Mouse (Mus musculus): Measurements from ENCODE around the gene Notch3. TPM values are rescaled to one million over a fixed set of nuclear protein-coding genes. Genes with fewer than 3 reads are reported as not detected.

Gene Notch3
- polyA plus RNA-seq, 1 experiment, result 1.5 TPM

GRCm38 (mm10) chr17:32127195-32127594 lies 39.5 kb downstream of the Notch3 start:
- TF ChIP-seq POLR2A (IDR thresholded peaks at IDR 0.05; ENCODE audit: control insufficient read depth, low read depth, low read length) (no peak), CTCF (IDR thresholded peaks at IDR 0.05; ENCODE audit: control insufficient read depth, insufficient read depth, insufficient replicate concordance, low read depth, low read length) (no peak)
- Histone ChIP-seq H3K27me3 (ENCODE audit: control insufficient read depth, insufficient read depth, low read length) (no peaks in the 10 kb centered on the region), H3K4me1 (ENCODE audit: control insufficient read depth, insufficient read depth, low read length) (peaks cover 6% of the 10 kb centered on the region), H3K4me3 (ENCODE audit: control insufficient read depth, low read depth, low read length) (no peak overlapping the region), H3K36me3 (ENCODE audit: control insufficient read depth, insufficient read depth, low read length) (no peaks in the 10 kb centered on the region), H3K27ac (ENCODE audit: control insufficient read depth, insufficient read depth, low read depth, low read length) (no peak overlapping the region)

GRCm38 (mm10) chr17:32125407-32125806 lies 41.2 kb downstream of the Notch3 start:
- no peaks in the 10 kb centered on the region for H3K27me3 ChIP-seq (ENCODE audit: control insufficient read depth, insufficient read depth, low read length)
- peaks cover 7% of the 10 kb centered on the region for H3K4me1 ChIP-seq (ENCODE audit: control insufficient read depth, insufficient read depth, low read length)
- no peak for TF ChIP-seq POLR2A (IDR thresholded peaks at IDR 0.05; ENCODE audit: control insufficient read depth, low read depth, low read length)
- no peaks in the 10 kb centered on the region for H3K36me3 ChIP-seq (ENCODE audit: control insufficient read depth, insufficient read depth, low read length)
- no peak overlapping the region for H3K27ac ChIP-seq (ENCODE audit: control insufficient read depth, insufficient read depth, low read depth, low read length)
- no peak overlapping the region for H3K4me3 ChIP-seq (ENCODE audit: control insufficient read depth, low read depth, low read length)

- H3K4me3 ChIP-seq (ENCODE audit: control insufficient read depth, low read depth, low read length), result no peak overlapping the region
- no peak overlapping the region for H3K27ac ChIP-seq (ENCODE audit: control insufficient read depth, insufficient read depth, low read depth, low read length)
- no peaks in the 10 kb centered on the region for H3K27me3 ChIP-seq (ENCODE audit: control insufficient read depth, insufficient read depth, low read length)
- peaks cover 7% of the 10 kb centered on the region for H3K4me1 ChIP-seq (ENCODE audit: control insufficient read depth, insufficient read depth, low read length)
- TF ChIP-seq CTCF (IDR thresholded peaks at IDR 0.05; ENCODE audit: control insufficient read depth, insufficient read depth, insufficient replicate concordance, low read depth, low read length), result no peak
- no peak for TF ChIP-seq POLR2A (IDR thresholded peaks at IDR 0.05; ENCODE audit: control insufficient read depth, low read depth, low read length)
- H3K36me3 ChIP-seq (ENCODE audit: control insufficient read depth, insufficient read depth, low read length), result no peaks in the 10 kb centered on the region
Measured at GRCm38 (mm10) chr17:32123545-32123944, 43.1 kb downstream of the Notch3 start.

- no peak for TF ChIP-seq CTCF (IDR thresholded peaks at IDR 0.05; ENCODE audit: control insufficient read depth, insufficient read depth, insufficient replicate concordance, low read depth, low read length)
- TF ChIP-seq POLR2A (IDR thresholded peaks at IDR 0.05; ENCODE audit: control insufficient read depth, low read depth, low read length), result no peak
- Histone ChIP-seq H3K4me3 (ENCODE audit: control insufficient read depth, low read depth, low read length) (no peak overlapping the region), H3K27ac (ENCODE audit: control insufficient read depth, insufficient read depth, low read depth, low read length) (no peak overlapping the region), H3K36me3 (ENCODE audit: control insufficient read depth, insufficient read depth, low read length) (no peaks in the 10 kb centered on the region), H3K27me3 (ENCODE audit: control insufficient read depth, insufficient read depth, low read length) (no peaks in the 10 kb centered on the region), H3K4me1 (ENCODE audit: control insufficient read depth, insufficient read depth, low read length) (peaks cover 13% of the 10 kb centered on the region)
Measured at GRCm38 (mm10) chr17:32122587-32122970, 44.1 kb downstream of the Notch3 start.

GRCm38 (mm10) chr17:32121833-32122586 lies 44.6 kb downstream of the Notch3 start:
- peaks cover 16% of the 10 kb centered on the region for H3K4me1 ChIP-seq (ENCODE audit: control insufficient read depth, insufficient read depth, low read length)
- H3K4me3 ChIP-seq (ENCODE audit: control insufficient read depth, low read depth, low read length), result no peak overlapping the region
- H3K36me3 ChIP-seq (ENCODE audit: control insufficient read depth, insufficient read depth, low read length), result no peaks in the 10 kb centered on the region
- TF ChIP-seq CTCF (IDR thresholded peaks at IDR 0.05; ENCODE audit: control insufficient read depth, insufficient read depth, insufficient replicate concordance, low read depth, low read length), result no peak
- no peak for TF ChIP-seq POLR2A (IDR thresholded peaks at IDR 0.05; ENCODE audit: control insufficient read depth, low read depth, low read length)
- H3K27me3 ChIP-seq (ENCODE audit: control insufficient read depth, insufficient read depth, low read length), result no peaks in the 10 kb centered on the region
- no peak overlapping the region for H3K27ac ChIP-seq (ENCODE audit: control insufficient read depth, insufficient read depth, low read depth, low read length)

GRCm38 (mm10) chr17:32120771-32121532 lies 45.7 kb downstream of the Notch3 start:
- no peak overlapping the region for H3K4me3 ChIP-seq (ENCODE audit: control insufficient read depth, low read depth, low read length)
- H3K27me3 ChIP-seq (ENCODE audit: control insufficient read depth, insufficient read depth, low read length), result no peaks in the 10 kb centered on the region
- H3K4me1 ChIP-seq (ENCODE audit: control insufficient read depth, insufficient read depth, low read length), result peaks cover 16% of the 10 kb centered on the region
- TF ChIP-seq CTCF (IDR thresholded peaks at IDR 0.05; ENCODE audit: control insufficient read depth, insufficient read depth, insufficient replicate concordance, low read depth, low read length) (no peak), POLR2A (IDR thresholded peaks at IDR 0.05; ENCODE audit: control insufficient read depth, low read depth, low read length) (no peak)
- no peak overlapping the region for H3K27ac ChIP-seq (ENCODE audit: control insufficient read depth, insufficient read depth, low read depth, low read length)
- no peaks in the 10 kb centered on the region for H3K36me3 ChIP-seq (ENCODE audit: control insufficient read depth, insufficient read depth, low read length)

GRCm38 (mm10) chr17:32119196-32119595 lies 47.5 kb downstream of the Notch3 start:
- TF ChIP-seq POLR2A (IDR thresholded peaks at IDR 0.05; ENCODE audit: control insufficient read depth, low read depth, low read length) (no peak), CTCF (IDR thresholded peaks at IDR 0.05; ENCODE audit: control insufficient read depth, insufficient read depth, insufficient replicate concordance, low read depth, low read length) (no peak)
- no peak overlapping the region for H3K27ac ChIP-seq (ENCODE audit: control insufficient read depth, insufficient read depth, low read depth, low read length)
- no peak overlapping the region for H3K4me3 ChIP-seq (ENCODE audit: control insufficient read depth, low read depth, low read length)
- peaks cover 18% of the 10 kb centered on the region for H3K4me1 ChIP-seq (ENCODE audit: control insufficient read depth, insufficient read depth, low read length)
- H3K27me3 ChIP-seq (ENCODE audit: control insufficient read depth, insufficient read depth, low read length), result no peaks in the 10 kb centered on the region
- no peaks in the 10 kb centered on the region for H3K36me3 ChIP-seq (ENCODE audit: control insufficient read depth, insufficient read depth, low read length)
